Mouse (Mus musculus) liver, postnatal 0 days (tissue): ENCODE measurements around the gene Clec2l.

ENCODE experiments used
- CTCF ChIP-seq: sonication (generic); IDR thresholded peaks from 2 replicates; pipeline ENCODE4 v1.5.1; 2016; ENCODE audit warnings: antibody characterized with exemption, low read depth
- EP300 ChIP-seq: IDR thresholded peaks from 2 replicates; pipeline ENCODE4 v1.6.1; 2016; ENCODE audit warnings: antibody characterized with exemption, low read depth, mild to moderate bottlenecking

- TF ChIP-seq EP300 (no peak), CTCF (no peak)
Measured at GRCm38 (mm10) chr6:38627081-38627480, 35.8 kb upstream of the Clec2l start.
